Mouse (Mus musculus): Measurements from ENCODE around the gene Oas3. TPM values are rescaled to one million over a fixed set of nuclear protein-coding genes. Genes with fewer than 3 reads are reported as not detected.

Oas3 gene
- total RNA-seq, 2 experiments from 2014 or later: 0.11 to 0.25 TPM

GRCm38 (mm10) chr5:120704421-120704820 is 73.0 kb downstream of the Oas3 start:
- DNase-seq (ENCODE audit: low spot score in 2 of 2): no peak

- DNase-seq (ENCODE audit: low spot score in 2 of 2): no peak
Observed at GRCm38 (mm10) chr5:120703660-120704059, 73.8 kb downstream of the Oas3 start.

Other genes starting within 250 kb of the Oas3 start
- gene Tpcn1, start 189.0 kb downstream of the Oas3 start, total RNA-seq (2021): 10 to 100 TPM; 47.5 to 49.5 TPM
- gene Iqcd, start 188.6 kb downstream of the Oas3 start, total RNA-seq (2021): 1 to 10 TPM; 1.2 to 1.5 TPM
- 10 to 100 TPM; 11.8 to 13.5 TPM for gene Rita1, start 165.1 kb downstream of the Oas3 start, total RNA-seq (2021)
- 10 to 100 TPM; 47.6 to 51.4 TPM for gene Ddx54, start 164.9 kb downstream of the Oas3 start, total RNA-seq (2021)
- under 1 TPM; 0.56 to 0.78 TPM for gene Cfap73, start 143.4 kb downstream of the Oas3 start, total RNA-seq (2021)
- 10 to 100 TPM; 10.7 to 15.8 TPM for gene Rasal1, start 128.8 kb downstream of the Oas3 start, total RNA-seq (2021)
- gene Dtx1, start 65.7 kb downstream of the Oas3 start, total RNA-seq (2021): 10 to 100 TPM; 13.7 to 17.2 TPM
- gene Oas2, start 27.8 kb downstream of the Oas3 start, total RNA-seq (2021): under 1 TPM; 0.17 to 0.31 TPM
- gene Oas1e, start 17.9 kb upstream of the Oas3 start, total RNA-seq (2021): not detected
- 1 to 10 TPM; 2.3 to 4.1 TPM for gene Oas1c, start 34.9 kb upstream of the Oas3 start, total RNA-seq (2021)
- not detected for gene Oas1f, start 69.7 kb upstream of the Oas3 start, total RNA-seq (2021)
- under 1 TPM in 1 of 2 experiments, not detected in 1; 0.20 TPM for gene Oas1h, start 83.8 kb upstream of the Oas3 start, total RNA-seq (2021)
- gene Oas1g, start 110.0 kb upstream of the Oas3 start, total RNA-seq (2021): under 1 TPM; 0.23 to 0.42 TPM
- 1 to 10 TPM; 1.1 to 1.2 TPM for gene Oas1a, start 129.9 kb upstream of the Oas3 start, total RNA-seq (2021)
- gene Oas1d, start 136.9 kb upstream of the Oas3 start, total RNA-seq (2021): not detected
- gene Rph3a, start 232.4 kb upstream of the Oas3 start, total RNA-seq (2021): 1 to 10 TPM; 4.3 to 6.9 TPM

Measured in adrenal gland, postnatal 4 days (tissue).